Mouse (Mus musculus): ENCODE measurements at regions not wholly inside any gene's neighbourhood (a gene's known extent, or its start where the extent isn't known, plus 50 kb on each side); places are given as distances from the start of the nearest gene placed in this dataset.
A peak's percentile ranks its signal among the peaks of the same experiment; 100 is the strongest.

DNA sequence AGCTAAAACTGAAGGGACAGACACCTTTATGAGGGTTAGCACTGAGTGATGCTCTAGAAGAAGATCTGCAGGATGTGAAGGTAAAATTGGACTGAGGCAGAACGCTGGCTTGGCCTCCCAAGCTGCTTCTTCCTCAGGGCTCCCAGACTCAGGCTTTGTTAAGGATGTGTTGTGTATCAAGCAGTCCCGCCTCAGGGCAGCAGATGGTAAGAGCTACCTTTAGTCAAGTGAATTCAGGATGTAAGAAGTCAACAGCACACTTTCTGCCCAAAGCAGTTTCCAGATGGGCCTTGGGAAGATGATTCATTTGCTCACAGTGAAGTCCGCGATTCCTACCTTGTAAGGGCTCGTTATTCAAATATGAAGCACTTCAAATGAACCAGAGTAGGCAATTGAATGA, 126.9 kb upstream of the Acsl4 start:
- Histone ChIP-seq H3K27ac (ENCODE audit: insufficient read depth, low read depth, low read length, poor library complexity, severe bottlenecking) (no peak overlapping the region), H3K9me3 (ENCODE audit: control insufficient read depth, insufficient read depth, low read depth, low read length) (no peaks in the 10 kb centered on the region), H3K4me3 (ENCODE audit: insufficient read depth in 1 of 2, low read depth in 1 of 2, low read length in 2 of 2, poor library complexity in 1 of 2, severe bottlenecking in 1 of 2) (no peak overlapping the region), H3K4me1 (ENCODE audit: control insufficient read depth in 2 of 2, insufficient read depth in 2 of 2, low read length in 2 of 2, poor library complexity in 1 of 2) (no peaks in the 10 kb centered on the region), H3K36me3 (ENCODE audit: control insufficient read depth, insufficient read depth, low read length, poor library complexity, severe bottlenecking) (no peaks in the 10 kb centered on the region), H3K9ac (ENCODE audit: insufficient read depth, low read depth, low read length, poor library complexity, severe bottlenecking) (no peak overlapping the region)
- TF ChIP-seq CHD2 (IDR thresholded peaks at IDR 0.05; ENCODE audit: low read depth, low read length) (no peak), ZC3H11A (IDR thresholded peaks at IDR 0.05; ENCODE audit: borderline replicate concordance, low read depth, low read length) (no peak), MAFK (IDR thresholded peaks at IDR 0.05; ENCODE audit: insufficient read depth, low read depth, low read length) (no peak), HCFC1 (IDR thresholded peaks at IDR 0.05; ENCODE audit: borderline replicate concordance, insufficient read depth, low read length) (no peak), ZNF384 (IDR thresholded peaks at IDR 0.05; ENCODE audit: low read depth, low read length) (no peak)
- no peak for DNase-seq (ENCODE audit: low read depth, low spot score)
- in situ Hi-C loops (cut with MboI; ENCODE audit: low sequenced_read_pairs in 2 of 2, unreplicated experiment in 2 of 2): no loop called here

GRCm38 (mm10) chrX:142521063-142521462, 130.7 kb upstream of the Acsl4 start:
- Histone ChIP-seq H3K27ac (ENCODE audit: insufficient read depth, low read depth, low read length, poor library complexity, severe bottlenecking) (no peak overlapping the region), H3K36me3 (ENCODE audit: control insufficient read depth, insufficient read depth, low read length, poor library complexity, severe bottlenecking) (no peaks in the 10 kb centered on the region), H3K4me1 (ENCODE audit: control insufficient read depth in 2 of 2, insufficient read depth in 2 of 2, low read length in 2 of 2, poor library complexity in 1 of 2) (no peaks in the 10 kb centered on the region), H3K4me3 (ENCODE audit: insufficient read depth in 1 of 2, low read depth in 1 of 2, low read length in 2 of 2, poor library complexity in 1 of 2, severe bottlenecking in 1 of 2) (no peak overlapping the region), H3K9ac (ENCODE audit: insufficient read depth, low read depth, low read length, poor library complexity, severe bottlenecking) (no peak overlapping the region), H3K9me3 (ENCODE audit: control insufficient read depth, insufficient read depth, low read depth, low read length) (no peaks in the 10 kb centered on the region)
- TF ChIP-seq CHD2 (IDR thresholded peaks at IDR 0.05; ENCODE audit: low read depth, low read length) (no peak), ZNF384 (IDR thresholded peaks at IDR 0.05; ENCODE audit: low read depth, low read length) (no peak), ZC3H11A (IDR thresholded peaks at IDR 0.05; ENCODE audit: borderline replicate concordance, low read depth, low read length) (no peak), MAFK (IDR thresholded peaks at IDR 0.05; ENCODE audit: insufficient read depth, low read depth, low read length) (no peak), HCFC1 (IDR thresholded peaks at IDR 0.05; ENCODE audit: borderline replicate concordance, insufficient read depth, low read length) (no peak)
- in situ Hi-C loops (cut with MboI; ENCODE audit: low sequenced_read_pairs in 2 of 2, unreplicated experiment in 2 of 2): no loop called here
- DNase-seq (ENCODE audit: low read depth, low spot score): no peak

DNA sequence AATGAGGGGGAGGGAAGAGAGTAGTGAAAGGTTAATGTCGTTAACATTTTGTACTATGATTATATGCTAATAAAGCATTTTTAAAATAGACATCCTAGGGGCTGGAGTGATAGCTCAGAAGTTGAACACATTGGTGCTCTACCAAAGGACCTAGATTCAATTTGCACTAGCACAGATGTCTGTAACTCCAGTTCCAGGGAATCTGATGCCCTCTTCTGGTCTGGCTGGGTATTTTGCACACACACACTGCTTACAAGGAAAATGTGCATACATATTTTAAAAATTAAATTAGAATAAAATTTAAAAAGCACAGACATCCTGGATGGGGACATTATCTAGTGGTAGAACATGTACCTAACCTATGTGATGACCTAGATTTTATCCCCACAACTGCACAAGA, 136.6 kb upstream of the Acsl4 start:
- Histone ChIP-seq H3K9me3 (ENCODE audit: control insufficient read depth, insufficient read depth, low read depth, low read length) (no peaks in the 10 kb centered on the region), H3K36me3 (ENCODE audit: control insufficient read depth, insufficient read depth, low read length, poor library complexity, severe bottlenecking) (no peaks in the 10 kb centered on the region), H3K27ac (ENCODE audit: insufficient read depth, low read depth, low read length, poor library complexity, severe bottlenecking) (no peak overlapping the region), H3K4me3 (ENCODE audit: insufficient read depth in 1 of 2, low read depth in 1 of 2, low read length in 2 of 2, poor library complexity in 1 of 2, severe bottlenecking in 1 of 2) (no peak overlapping the region), H3K9ac (ENCODE audit: insufficient read depth, low read depth, low read length, poor library complexity, severe bottlenecking) (no peak overlapping the region), H3K4me1 (ENCODE audit: control insufficient read depth in 2 of 2, insufficient read depth in 2 of 2, low read length in 2 of 2, poor library complexity in 1 of 2) (no peaks in the 10 kb centered on the region)
- DNase-seq (ENCODE audit: low read depth, low spot score): no peak
- TF ChIP-seq ZNF384 (IDR thresholded peaks at IDR 0.05; ENCODE audit: low read depth, low read length): no peak
- no peak for TF ChIP-seq HCFC1 (IDR thresholded peaks at IDR 0.05; ENCODE audit: borderline replicate concordance, insufficient read depth, low read length)
- no peak for TF ChIP-seq MAFK (IDR thresholded peaks at IDR 0.05; ENCODE audit: insufficient read depth, low read depth, low read length)
- TF ChIP-seq ZC3H11A (IDR thresholded peaks at IDR 0.05; ENCODE audit: borderline replicate concordance, low read depth, low read length): no peak
- TF ChIP-seq CHD2 (IDR thresholded peaks at IDR 0.05; ENCODE audit: low read depth, low read length): no peak
- in situ Hi-C loops (cut with MboI; ENCODE audit: low sequenced_read_pairs in 2 of 2, unreplicated experiment in 2 of 2): no loop called here

DNA sequence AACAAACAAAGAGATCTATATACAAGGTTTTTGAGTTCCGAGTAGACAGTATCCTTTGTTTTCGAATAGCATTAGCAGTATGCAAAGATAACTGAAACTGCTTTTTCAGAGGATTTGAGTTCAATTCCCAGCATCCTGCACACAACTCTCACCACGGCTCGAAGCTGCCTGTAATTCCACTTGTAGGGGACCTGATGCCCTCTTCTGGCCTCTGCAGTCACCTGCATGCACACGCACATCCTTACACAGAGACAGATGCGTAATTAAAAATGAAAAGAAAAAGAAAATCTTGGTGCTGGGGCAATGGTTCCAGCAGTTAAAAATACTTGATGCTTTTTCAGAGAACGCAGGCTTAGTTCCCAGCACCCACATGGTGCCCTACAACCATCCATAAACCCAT, 139.6 kb upstream of the Acsl4 start:
- DNase-seq (ENCODE audit: low read depth, low spot score): no peak
- H3K4me1 ChIP-seq (ENCODE audit: control insufficient read depth in 2 of 2, insufficient read depth in 2 of 2, low read length in 2 of 2, poor library complexity in 1 of 2): no peaks in the 10 kb centered on the region
- TF ChIP-seq MAFK (IDR thresholded peaks at IDR 0.05; ENCODE audit: insufficient read depth, low read depth, low read length): no peak
- peak; percentile 60; the same call in 1 of the 2 replicates for TF ChIP-seq ZC3H11A (IDR thresholded peaks at IDR 0.05; ENCODE audit: borderline replicate concordance, low read depth, low read length)
- H3K4me3 ChIP-seq (ENCODE audit: insufficient read depth in 1 of 2, low read depth in 1 of 2, low read length in 2 of 2, poor library complexity in 1 of 2, severe bottlenecking in 1 of 2): no peak overlapping the region
- H3K9me3 ChIP-seq (ENCODE audit: control insufficient read depth, insufficient read depth, low read depth, low read length): no peaks in the 10 kb centered on the region
- no peaks in the 10 kb centered on the region for H3K36me3 ChIP-seq (ENCODE audit: control insufficient read depth, insufficient read depth, low read length, poor library complexity, severe bottlenecking)
- in situ Hi-C loops (cut with MboI; ENCODE audit: low sequenced_read_pairs in 2 of 2, unreplicated experiment in 2 of 2): loop anchor here (5.0 to 10.0 kb wide), 2 partner anchors 153 to 155 kb away; no protein-coding TSS in a partner anchor
- no peak overlapping the region for H3K27ac ChIP-seq (ENCODE audit: insufficient read depth, low read depth, low read length, poor library complexity, severe bottlenecking)
- no peak overlapping the region for H3K9ac ChIP-seq (ENCODE audit: insufficient read depth, low read depth, low read length, poor library complexity, severe bottlenecking)

DNA sequence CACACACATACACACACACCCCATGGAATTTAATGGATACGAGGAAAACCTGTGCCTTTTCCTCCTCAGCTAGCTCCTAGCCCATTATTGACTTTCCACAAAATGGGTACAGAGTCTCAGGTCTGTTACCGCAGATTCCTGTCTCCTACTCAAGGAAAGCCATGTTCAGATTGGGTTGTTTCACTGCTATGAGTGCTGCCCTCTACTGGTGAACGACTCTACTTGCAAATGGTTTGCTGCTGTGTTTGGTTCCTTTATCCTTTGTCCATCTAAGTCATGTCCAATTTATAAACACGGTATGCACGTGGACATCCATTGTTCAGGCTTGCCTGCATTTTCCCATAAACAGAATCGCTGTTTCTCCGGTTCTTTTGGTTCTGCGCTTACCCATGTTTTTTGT, 144.4 kb upstream of the Acsl4 start:
- Histone ChIP-seq H3K4me3 (ENCODE audit: insufficient read depth in 1 of 2, low read depth in 1 of 2, low read length in 2 of 2, poor library complexity in 1 of 2, severe bottlenecking in 1 of 2) (no peak overlapping the region), H3K4me1 (ENCODE audit: control insufficient read depth in 2 of 2, insufficient read depth in 2 of 2, low read length in 2 of 2, poor library complexity in 1 of 2) (no peaks in the 10 kb centered on the region), H3K27ac (ENCODE audit: insufficient read depth, low read depth, low read length, poor library complexity, severe bottlenecking) (no peak overlapping the region), H3K9me3 (ENCODE audit: control insufficient read depth, insufficient read depth, low read depth, low read length) (no peaks in the 10 kb centered on the region), H3K36me3 (ENCODE audit: control insufficient read depth, insufficient read depth, low read length, poor library complexity, severe bottlenecking) (no peaks in the 10 kb centered on the region), H3K9ac (ENCODE audit: insufficient read depth, low read depth, low read length, poor library complexity, severe bottlenecking) (no peak overlapping the region)
- in situ Hi-C loops (cut with MboI; ENCODE audit: low sequenced_read_pairs in 2 of 2, unreplicated experiment in 2 of 2): loop anchor here (5.0 to 10.0 kb wide), 2 partner anchors 157 to 160 kb away; no protein-coding TSS in a partner anchor
- no peak for TF ChIP-seq MAFK (IDR thresholded peaks at IDR 0.05; ENCODE audit: insufficient read depth, low read depth, low read length)
- TF ChIP-seq CHD2 (IDR thresholded peaks at IDR 0.05; ENCODE audit: low read depth, low read length): no peak
- TF ChIP-seq ZNF384 (IDR thresholded peaks at IDR 0.05; ENCODE audit: low read depth, low read length): no peak
- no peak for TF ChIP-seq HCFC1 (IDR thresholded peaks at IDR 0.05; ENCODE audit: borderline replicate concordance, insufficient read depth, low read length)
- TF ChIP-seq ZC3H11A (IDR thresholded peaks at IDR 0.05; ENCODE audit: borderline replicate concordance, low read depth, low read length): no peak
- peak; percentile 36 for DNase-seq (ENCODE audit: low read depth, low spot score)
